8 mouse cellular contexts compared by ENCODE assay signal in genomic region chr9:124312171-124313142, GRCm38 (mm10). TPM values are rescaled to one million over a fixed set of nuclear protein-coding genes. Genes with fewer than 3 reads are reported as not detected.
DNase-seq lines count a peak whose midpoint lies in the region; ATAC-seq and TF ChIP-seq lines count a peak whose summit lies in the region.

2010315B03Rik (minus strand) TSS chr9:124312696.

- H3K27me3 ChIP-seq in Patski, result no peaks in the 10 kb centered on the region
- H3K27me3 ChIP-seq in hindbrain, embryonic 13.5 days, result no peaks in the 10 kb centered on the region

- peak within 1 kb of the TSS; percentile 87 for H3K27ac ChIP-seq in hindbrain, embryonic 13.5 days

- 2% methylated on average over 21 of the region's 22 CpGs for WGBS in hindbrain, embryonic 13.5 days

- POLR2A ChIA-PET in Patski (lab: Charles Lee), result interaction anchor here (0.6 to 1.3 kb wide), 2 partner anchors 54 to 160 kb away, joined by 3 to 5 read pairs; no protein-coding TSS in a partner anchor

- peaks cover 8% of the 10 kb centered on the region for H3K4me1 ChIP-seq in hindbrain, embryonic 13.5 days (replicated peaks)

- CTCF ChIA-PET in Patski (lab: Charles Lee), result no interaction called here

- peak within 1 kb of the TSS; percentile 70 for H3K4me3 ChIP-seq in hindbrain, embryonic 13.5 days

- DNase-seq in Patski (ENCODE audit: low read depth, low spot score), result peak; percentile 35
- peak; percentile 84 to 86 for DNase-seq in cerebellum, postnatal 14 days
- peak; percentile 82 to 87 for DNase-seq in frontal cortex, postnatal 14 days (ENCODE audit: low spot score in 2 of 2)
- peak; percentile 64 to 71 for DNase-seq in layer of hippocampus, postnatal 25 days (ENCODE audit: extremely low spot score in 1 of 2, low spot score in 1 of 2)
- peak; percentile 93 for DNase-seq in lung, postnatal 25 days (ENCODE audit: low spot score)
- DNase-seq in retina, embryonic 14.5 days (ENCODE audit: low spot score), result peak; percentile 87
- peak; percentile 81 for DNase-seq in thymus, postnatal 4 days

- H3K36me3 ChIP-seq in hindbrain, embryonic 13.5 days, result no peaks in the 10 kb centered on the region

- H3K9me3 ChIP-seq in hindbrain, embryonic 13.5 days, result no peaks in the 10 kb centered on the region

- peak; percentile 100 for ATAC-seq in Patski
- peak; percentile 99 for ATAC-seq in hindbrain, embryonic 13.5 days (ENCODE audit: low FRiP score)

- peak within 1 kb of the TSS; percentile 70 for H3K9ac ChIP-seq in hindbrain, embryonic 13.5 days

- peak within 1 kb of the TSS; percentile 53 for H3K4me2 ChIP-seq in hindbrain, embryonic 13.5 days

- no peak for TF ChIP-seq CTCF in Patski (IDR thresholded peaks at IDR 0.05)

- in situ Hi-C loops in Patski (cut with MboI; ENCODE audit: low pct_unique_long_range_greater_than_20kb), result no loop called here

RNA-seq across cellular contexts. Expression of gene 2010315B03Rik, which starts in this region (rescaled TPM):
- polyA plus RNA-seq in Patski (2021), result 16.7 TPM
- polyA plus RNA-seq in hindbrain, embryonic 13.5 days (2015; fragmentation: Nextera tagmentation; extraction: Ambion mirVana), result 9.5 and 12.0 TPM in 2 replicates
- 10 to 100 TPM; 16.6 to 18.7 TPM for total RNA-seq in layer of hippocampus, postnatal 25 days (2021)

Comparison
In these comparisons a context has a peak if more than half of its experiments do, and no peak if none do; other contexts are left out.
1. Peak in every context shown above with its lines: DNase-seq, ATAC-seq, H3K4me3 ChIP-seq and H3K27ac ChIP-seq.
2. DNase-seq: peak in every context shown above with its lines; median percentile 93 in lung, postnatal 25 days; 87 in retina, embryonic 14.5 days; 85 in cerebellum, postnatal 14 days; 84 in frontal cortex, postnatal 14 days; 81 in thymus, postnatal 4 days; 68 in layer of hippocampus, postnatal 25 days; 35 in Patski.